Mouse (Mus musculus) ES-E14 (cell line): Measurements from ENCODE around the gene Cops3.
"Not testable (repeated sequence)": the region's sequence is repeated elsewhere in the genome, so short reads cannot be mapped to it uniquely, and the experiment has no call there.

Experiments used
- CHD2 ChIP-seq: IDR thresholded peaks from 2 replicates; pipeline ENCODE4 v1.6.1; 2014; ENCODE audit warnings: mild to moderate bottlenecking, low read depth, low read length, inconsistent platforms
- HCFC1 ChIP-seq: IDR thresholded peaks from 2 replicates; pipeline ENCODE4 v1.6.1; 2012; ENCODE audit warnings: low read length, inconsistent platforms, borderline replicate concordance; ENCODE audit not compliant: insufficient read depth
- MAFK ChIP-seq: IDR thresholded peaks from 2 replicates; pipeline ENCODE4 v1.6.1; 2014; ENCODE audit warnings: mild to moderate bottlenecking, low read depth, low read length, inconsistent platforms; ENCODE audit not compliant: insufficient read depth
- ZC3H11A ChIP-seq: IDR thresholded peaks from 2 replicates; pipeline ENCODE4 v1.6.1; 2012; ENCODE audit warnings: low read depth, mild to moderate bottlenecking, inconsistent platforms, low read length, borderline replicate concordance
- ZNF384 ChIP-seq: IDR thresholded peaks from 2 replicates; pipeline ENCODE4 v1.6.1; 2012; ENCODE audit warnings: low read depth, low read length, inconsistent platforms

DNA sequence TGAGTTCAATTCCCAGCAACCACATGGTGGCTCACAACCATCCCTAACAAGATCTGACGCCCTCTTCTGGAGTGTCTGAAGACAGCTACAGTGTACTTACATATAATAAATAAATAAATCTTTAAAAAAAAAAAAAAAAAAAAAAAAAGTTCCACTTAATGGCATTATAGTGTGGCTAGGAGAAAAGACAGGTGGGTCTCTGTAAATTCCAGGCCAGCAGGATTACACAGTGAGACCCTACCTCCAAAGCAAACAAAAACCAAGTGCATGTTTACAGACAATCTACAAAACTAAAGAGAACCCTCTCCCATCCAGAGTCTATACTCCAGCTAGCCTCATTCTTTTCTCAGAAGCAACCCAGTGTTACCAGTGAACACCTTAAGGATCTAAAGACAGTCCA lies 1.8 kb downstream of the Cops3 start:
- peak; percentile 83 for TF ChIP-seq ZNF384
- not testable (repeated sequence) for TF ChIP-seq CHD2, ZC3H11A, MAFK, HCFC1
